Mouse (Mus musculus): Measurements from ENCODE around the gene Cit. TPM values are rescaled to one million over a fixed set of nuclear protein-coding genes. Genes with fewer than 3 reads are reported as not detected.

Cit gene
- polyA plus RNA-seq, 2 experiments: 11.7 to 19.0 TPM

GRCm38 (mm10) chr5:116021552-116021951 is 176.5 kb downstream of the Cit start:
- DNase-seq (ENCODE audit: low spot score): no peak
- H3K4me1 ChIP-seq (ENCODE audit: control insufficient read depth, insufficient read depth, low read length): peaks cover 8% of the 10 kb centered on the region; the same call in 1 of the 2 replicates
- H3K36me3 ChIP-seq (ENCODE audit: control insufficient read depth, insufficient read depth, low read length): peaks cover 49% of the 10 kb centered on the region
- WGBS: 90% methylated on average over 14 of the region's 14 CpGs
- no peak overlapping the region for H3K9ac ChIP-seq (ENCODE audit: low read depth, low read length, severe bottlenecking)
- no peak overlapping the region for H3K4me3 ChIP-seq (replicated peaks; ENCODE audit: low read length)
- no peak overlapping the region for H3K4me2 ChIP-seq (replicated peaks; ENCODE audit: low read depth, low read length, severe bottlenecking)
- no peaks in the 10 kb centered on the region for H3K27me3 ChIP-seq (ENCODE audit: control insufficient read depth, insufficient read depth, low read length)
- no peaks in the 10 kb centered on the region for H3K9me3 ChIP-seq (ENCODE audit: control insufficient read depth, low read length)
- no peak for ATAC-seq (ENCODE audit: low FRiP score, low read depth)
- TF ChIP-seq POLR2A (IDR thresholded peaks at IDR 0.05; ENCODE audit: borderline replicate concordance, extremely low read depth, insufficient read depth, insufficient read length): no peak
- H3K27ac ChIP-seq (replicated peaks; ENCODE audit: low read depth, low read length): no peak overlapping the region

- Histone ChIP-seq H3K27ac (replicated peaks; ENCODE audit: low read depth, low read length) (no peak overlapping the region), H3K4me2 (replicated peaks; ENCODE audit: low read depth, low read length, severe bottlenecking) (no peak overlapping the region; the same call in 1 of the 2 replicates), H3K4me3 (replicated peaks; ENCODE audit: low read length) (no peak overlapping the region), H3K4me1 (ENCODE audit: control insufficient read depth, insufficient read depth, low read length) (peaks cover 8% of the 10 kb centered on the region; the same call in 1 of the 2 replicates), H3K36me3 (ENCODE audit: control insufficient read depth, insufficient read depth, low read length) (peaks cover 44% of the 10 kb centered on the region), H3K27me3 (ENCODE audit: control insufficient read depth, insufficient read depth, low read length) (no peaks in the 10 kb centered on the region), H3K9me3 (ENCODE audit: control insufficient read depth, low read length) (no peaks in the 10 kb centered on the region), H3K9ac (ENCODE audit: low read depth, low read length, severe bottlenecking) (no peak overlapping the region)
- no peak for DNase-seq (ENCODE audit: low spot score)
- 91% methylated on average over 12 of the region's 12 CpGs for WGBS
- ATAC-seq (ENCODE audit: low FRiP score, low read depth): no peak
- no peak for TF ChIP-seq POLR2A (IDR thresholded peaks at IDR 0.05; ENCODE audit: borderline replicate concordance, extremely low read depth, insufficient read depth, insufficient read length)
Observed at GRCm38 (mm10) chr5:116022131-116022530, 177.1 kb downstream of the Cit start.

DNA sequence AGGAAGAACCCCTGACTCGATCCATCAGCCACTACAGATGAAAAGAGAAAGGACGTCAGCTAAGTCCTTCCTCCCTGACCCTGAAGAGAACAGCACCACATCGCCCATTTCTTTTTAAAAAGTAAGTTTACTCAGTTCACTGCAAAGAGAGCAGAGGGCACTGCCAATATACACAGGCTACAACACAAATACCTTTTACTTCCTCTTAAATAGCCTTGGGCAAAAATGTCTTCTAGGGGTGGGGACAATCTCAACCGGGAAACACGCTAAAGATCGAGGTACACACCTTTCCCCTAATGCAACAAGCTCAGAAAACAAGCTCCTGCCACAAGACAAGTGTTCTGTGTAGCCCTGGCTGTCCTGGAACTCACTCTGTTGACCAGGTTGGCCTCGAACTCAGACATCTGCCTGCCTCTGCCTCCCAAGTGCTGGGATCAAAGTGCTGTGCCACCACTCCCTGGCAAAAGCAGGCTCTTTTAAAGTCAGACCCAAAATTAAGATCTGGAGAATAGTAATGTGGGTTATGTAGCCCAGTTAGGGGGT is 177.7 kb downstream of the Cit start:
- Histone ChIP-seq H3K4me2 (replicated peaks; ENCODE audit: low read depth, low read length, severe bottlenecking) (peak overlapping the region; percentile 86), H3K27me3 (ENCODE audit: control insufficient read depth, insufficient read depth, low read length) (no peaks in the 10 kb centered on the region), H3K4me1 (ENCODE audit: control insufficient read depth, insufficient read depth, low read length) (peaks cover 8% of the 10 kb centered on the region; the same call in 1 of the 2 replicates), H3K9ac (ENCODE audit: low read depth, low read length, severe bottlenecking) (peak overlapping the region; percentile 84; the same call in 1 of the 2 replicates), H3K4me3 (replicated peaks; ENCODE audit: low read length) (peak overlapping the region; percentile 77), H3K9me3 (ENCODE audit: control insufficient read depth, low read length) (no peaks in the 10 kb centered on the region), H3K36me3 (ENCODE audit: control insufficient read depth, insufficient read depth, low read length) (peaks cover 38% of the 10 kb centered on the region), H3K27ac (replicated peaks; ENCODE audit: low read depth, low read length) (no peak overlapping the region)
- DNase-seq (ENCODE audit: low spot score): no peak
- ATAC-seq (ENCODE audit: low FRiP score, low read depth): no peak
- 71% methylated on average over 7 of the region's 7 CpGs for WGBS
- no peak for TF ChIP-seq POLR2A (IDR thresholded peaks at IDR 0.05; ENCODE audit: borderline replicate concordance, extremely low read depth, insufficient read depth, insufficient read length)

GRCm38 (mm10) chr5:116023251-116023661 is 178.2 kb downstream of the Cit start:
- no peak for DNase-seq (ENCODE audit: low spot score)
- H3K27ac ChIP-seq (replicated peaks; ENCODE audit: low read depth, low read length): peak overlapping the region; percentile 69

DNA sequence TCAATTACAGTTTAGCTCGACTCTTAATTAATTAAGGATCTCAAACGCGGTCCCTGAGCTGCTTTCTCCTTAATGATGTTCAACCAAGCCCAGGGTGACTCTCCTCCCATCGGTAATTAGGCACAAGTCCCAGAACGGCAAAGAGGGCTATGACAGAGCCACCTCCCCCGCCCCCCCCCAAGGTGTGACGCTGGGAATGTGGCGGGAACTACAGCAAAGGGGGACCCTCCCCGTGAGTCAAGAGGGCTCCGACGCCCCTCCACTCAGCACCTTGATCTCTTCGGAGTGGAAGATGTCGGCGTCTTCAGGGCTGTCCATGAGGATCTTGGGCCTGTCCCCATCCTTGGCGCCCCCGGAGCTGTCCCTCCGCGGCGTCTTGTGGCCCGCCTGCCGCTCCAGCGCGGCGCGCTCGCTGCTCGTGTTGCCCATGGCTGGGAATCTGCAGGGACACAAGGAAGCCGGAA is 178.8 kb downstream of the Cit start:
- Histone ChIP-seq H3K4me1 (ENCODE audit: control insufficient read depth, insufficient read depth, low read length) (peaks cover 8% of the 10 kb centered on the region; the same call in 1 of the 2 replicates), H3K27me3 (ENCODE audit: control insufficient read depth, insufficient read depth, low read length) (no peaks in the 10 kb centered on the region), H3K9ac (ENCODE audit: low read depth, low read length, severe bottlenecking) (peak overlapping the region; percentile 84), H3K9me3 (ENCODE audit: control insufficient read depth, low read length) (no peaks in the 10 kb centered on the region), H3K36me3 (ENCODE audit: control insufficient read depth, insufficient read depth, low read length) (peaks cover 26% of the 10 kb centered on the region), H3K4me3 (replicated peaks; ENCODE audit: low read length) (peak overlapping the region; percentile 77), H3K4me2 (replicated peaks; ENCODE audit: low read depth, low read length, severe bottlenecking) (peak overlapping the region; percentile 86), H3K27ac (replicated peaks; ENCODE audit: low read depth, low read length) (peak overlapping the region; percentile 69)
- TF ChIP-seq POLR2A (IDR thresholded peaks at IDR 0.05; ENCODE audit: borderline replicate concordance, extremely low read depth, insufficient read depth, insufficient read length): no peak
- ATAC-seq (ENCODE audit: low FRiP score, low read depth) (peak; percentile 32), DNase-seq (ENCODE audit: low spot score) (peak; percentile 28)
- WGBS: under 1% methylated on average over 28 of the region's 28 CpGs

More at GRCm38 (mm10) chr5:116023251-116023661, 178.2 kb downstream of the Cit start:
- Histone ChIP-seq H3K9me3 (ENCODE audit: control insufficient read depth, low read length) (no peaks in the 10 kb centered on the region), H3K27me3 (ENCODE audit: control insufficient read depth, insufficient read depth, low read length) (no peaks in the 10 kb centered on the region), H3K4me1 (ENCODE audit: control insufficient read depth, insufficient read depth, low read length) (peaks cover 8% of the 10 kb centered on the region; the same call in 1 of the 2 replicates), H3K4me2 (replicated peaks; ENCODE audit: low read depth, low read length, severe bottlenecking) (peak overlapping the region; percentile 86), H3K9ac (ENCODE audit: low read depth, low read length, severe bottlenecking) (peak overlapping the region; percentile 84), H3K4me3 (replicated peaks; ENCODE audit: low read length) (peak overlapping the region; percentile 77), H3K36me3 (ENCODE audit: control insufficient read depth, insufficient read depth, low read length) (peaks cover 32% of the 10 kb centered on the region)
- WGBS: 8% methylated on average over 8 of the region's 8 CpGs
- no peak for ATAC-seq (ENCODE audit: low FRiP score, low read depth)
- no peak for TF ChIP-seq POLR2A (IDR thresholded peaks at IDR 0.05; ENCODE audit: borderline replicate concordance, extremely low read depth, insufficient read depth, insufficient read length)
